Mouse (Mus musculus) intestine, embryonic 14.5 days (tissue): ENCODE data around the gene Gm11437. TPM values are rescaled to one million over a fixed set of nuclear protein-coding genes. Genes with fewer than 3 reads are reported as not detected.

Experiments
- ATAC-seq: fragments of 200-750 bp; cut with Nextera tagmentation; replicated peaks from 2 replicates; pipeline ENCODE4 v1.8.0; 2017; ENCODE audit warnings: low read depth, moderate number of reproducible peaks, moderate TSS enrichment, moderate library complexity; ENCODE audit not compliant: low FRiP score, low TSS enrichment
- DNase-seq: peaks from one replicate; pipeline ENCODE4 v3.0.0-alpha.2; 2018; ENCODE audit warnings: low spot score
- H3K27ac ChIP-seq: fragments of 300-500 bp; sonication (generic); 2 replicates; pipeline ENCODE4 v1.5.1; 2014; ENCODE audit warnings: low read depth, mild to moderate bottlenecking, control low read depth
- H3K27me3 ChIP-seq: fragments of 300-500 bp; sonication (generic); replicated peaks from 2 replicates; pipeline ENCODE4 v1.6.1; 2014; ENCODE audit warnings: low read length, control low read depth; ENCODE audit not compliant: control insufficient read depth, insufficient read depth
- H3K36me3 ChIP-seq: fragments of 300-500 bp; sonication (generic); 2 replicates; pipeline ENCODE4 v1.6.1; 2014; ENCODE audit warnings: low read length, control low read depth; ENCODE audit not compliant: control insufficient read depth, insufficient read depth
- H3K4me1 ChIP-seq: fragments of 300-500 bp; sonication (generic); replicated peaks from 2 replicates; pipeline ENCODE4 v1.6.1; 2014; ENCODE audit warnings: low read length, control low read depth, mixed read lengths; ENCODE audit not compliant: control insufficient read depth, insufficient read depth
- H3K4me2 ChIP-seq: fragments of 300-500 bp; sonication (generic); 2 replicates; pipeline ENCODE4 v1.6.1; 2014; ENCODE audit warnings: low read length
- H3K4me3 ChIP-seq: fragments of 300-500 bp; sonication (generic); 2 replicates; pipeline ENCODE4 v1.5.1; 2014; ENCODE audit warnings: low read depth, low read length, control low read depth, mixed read lengths
- H3K9ac ChIP-seq: fragments of 300-500 bp; sonication (generic); 2 replicates; pipeline ENCODE4 v1.6.1; 2014; ENCODE audit warnings: mild to moderate bottlenecking, low read length
- H3K9me3 ChIP-seq: fragments of 300-500 bp; sonication (generic); 2 replicates; pipeline ENCODE4 v1.6.1; 2016; ENCODE audit warnings: low read length, control low read depth; ENCODE audit not compliant: control insufficient read depth
- WGBS: fragments of 180-500 bp; shearing (Covaris S2); extraction: QIAGEN DNeasy Blood & Tissue Kit; methylation state at CpG from one replicate; pipeline ENCODE4 v1.1.7; 2014; 5-methylcytosine and 5-hydroxymethylcytosine counted together
- polyA plus RNA-seq: library from polyadenylated mRNA; unstranded; fragments of >200 nt; fragmentation: Nextera tagmentation; extraction: Ambion mirVana; gene quantifications from 2 replicates; pipeline ENCODE4 v1.2.1, GENCODE M21; 2014

The Gm11437 gene
- polyA plus RNA-seq, 1 experiment from 2014 or later = 0.15 TPM

- peak within 1 kb of the TSS; percentile 55 for H3K4me2 ChIP-seq
Measured at GRCm38 (mm10) chr11:84128943-84129798, 38.1 kb downstream of the Gm11437 start, which contains the start of the genes Tada2a and Acaca. TSS of gene Tada2a (minus strand) at chr11:84129600. TSS of gene Acaca (plus strand) at chr11:84129672.

GRCm38 (mm10) chr11:84127977-84128376 is 39.3 kb downstream of the Gm11437 start:
- ATAC-seq = no peak

More at GRCm38 (mm10) chr11:84128943-84129798, 38.1 kb downstream of the Gm11437 start, which contains the start of the genes Tada2a and Acaca:
- peak within 1 kb of the TSS; percentile 48 for H3K27ac ChIP-seq
- H3K9me3 ChIP-seq = no peaks in the 10 kb centered on the region
- no peaks in the 10 kb centered on the region for H3K4me1 ChIP-seq
- DNase-seq (peak; percentile 89), ATAC-seq (peak; percentile 91)
- peak within 1 kb of the TSS; percentile 81 for H3K9ac ChIP-seq
- H3K4me3 ChIP-seq = peak within 1 kb of the TSS; percentile 79
- no peaks in the 10 kb centered on the region for H3K27me3 ChIP-seq
- under 1% methylated on average over 66 of the region's 83 CpGs for WGBS
- peaks cover 25% of the 10 kb centered on the region for H3K36me3 ChIP-seq

DNA sequence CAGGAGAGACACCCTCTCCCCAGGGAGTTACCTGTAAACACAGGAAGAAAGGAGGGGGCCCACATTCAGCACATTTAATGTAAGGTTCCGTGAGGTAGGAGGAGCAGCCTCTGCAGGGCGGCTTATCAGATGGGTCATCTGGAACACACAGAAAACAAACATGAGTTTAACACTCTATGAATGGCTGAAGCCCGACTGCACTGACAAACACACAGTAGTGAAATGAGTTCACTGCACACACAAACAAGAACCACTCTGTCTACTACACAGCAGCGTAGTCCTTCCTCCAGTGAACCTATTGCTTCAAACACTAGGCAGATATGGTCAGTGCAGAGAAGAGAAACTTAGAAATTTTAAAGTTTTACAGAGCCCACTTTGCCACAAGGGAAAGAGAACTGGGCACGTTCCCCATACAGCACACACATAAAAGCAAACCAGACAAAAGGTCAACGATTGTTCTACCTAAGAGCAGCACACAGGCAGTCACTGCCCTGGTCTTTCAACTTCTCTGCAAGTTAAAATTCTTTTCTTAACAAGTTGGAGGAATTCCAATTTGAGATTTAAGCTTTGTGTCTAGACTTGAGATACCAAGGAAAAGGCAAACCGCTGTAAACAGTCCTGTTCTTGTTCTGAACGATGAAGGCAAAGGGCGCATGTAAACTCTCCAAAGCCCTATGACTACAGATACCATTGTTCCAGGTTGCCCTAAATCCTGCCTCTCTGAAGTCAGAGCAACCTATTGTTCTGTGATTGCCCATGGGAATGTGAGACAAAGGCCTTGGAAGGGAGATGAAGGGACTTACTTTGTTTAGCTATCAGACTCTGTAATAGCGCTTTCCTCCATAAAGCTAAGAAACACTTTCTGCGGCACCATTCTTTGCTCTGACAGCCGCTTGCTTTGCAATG is 46.0 kb downstream of the Gm11437 start:
- H3K4me3 ChIP-seq = no peak overlapping the region
- no peaks in the 10 kb centered on the region for H3K4me1 ChIP-seq
- no peak overlapping the region for H3K9ac ChIP-seq
- no peak overlapping the region for H3K4me2 ChIP-seq
- H3K27me3 ChIP-seq = no peaks in the 10 kb centered on the region
- H3K36me3 ChIP-seq = peaks cover 85% of the 10 kb centered on the region
- no peak overlapping the region for H3K27ac ChIP-seq
- 75% methylated on average over 12 of the region's 12 CpGs for WGBS
- DNase-seq (no peak), ATAC-seq (no peak)
- no peaks in the 10 kb centered on the region for H3K9me3 ChIP-seq

More at GRCm38 (mm10) chr11:84127977-84128376, 39.3 kb downstream of the Gm11437 start:
- 72% methylated on average over 4 of the region's 4 CpGs for WGBS
- H3K4me3 ChIP-seq = no peak overlapping the region
- no peak for DNase-seq
- peaks cover 35% of the 10 kb centered on the region for H3K36me3 ChIP-seq
- H3K9ac ChIP-seq = no peak overlapping the region
- H3K27me3 ChIP-seq = no peaks in the 10 kb centered on the region
- H3K4me2 ChIP-seq = no peak overlapping the region
- no peaks in the 10 kb centered on the region for H3K9me3 ChIP-seq
- no peaks in the 10 kb centered on the region for H3K4me1 ChIP-seq
- H3K27ac ChIP-seq = no peak overlapping the region

GRCm38 (mm10) chr11:84117431-84117830 is 49.8 kb downstream of the Gm11437 start:
- no peaks in the 10 kb centered on the region for H3K4me1 ChIP-seq
- ATAC-seq (no peak), DNase-seq (no peak)
- H3K4me3 ChIP-seq = no peak overlapping the region
- whole genome bisulfite sequencing = 84% methylated on average over 4 of the region's 4 CpGs
- no peaks in the 10 kb centered on the region for H3K27me3 ChIP-seq
- H3K9me3 ChIP-seq = no peaks in the 10 kb centered on the region
- no peak overlapping the region for H3K9ac ChIP-seq
- peaks cover 87% of the 10 kb centered on the region for H3K36me3 ChIP-seq
- H3K4me2 ChIP-seq = no peak overlapping the region
- no peak overlapping the region for H3K27ac ChIP-seq

DNA sequence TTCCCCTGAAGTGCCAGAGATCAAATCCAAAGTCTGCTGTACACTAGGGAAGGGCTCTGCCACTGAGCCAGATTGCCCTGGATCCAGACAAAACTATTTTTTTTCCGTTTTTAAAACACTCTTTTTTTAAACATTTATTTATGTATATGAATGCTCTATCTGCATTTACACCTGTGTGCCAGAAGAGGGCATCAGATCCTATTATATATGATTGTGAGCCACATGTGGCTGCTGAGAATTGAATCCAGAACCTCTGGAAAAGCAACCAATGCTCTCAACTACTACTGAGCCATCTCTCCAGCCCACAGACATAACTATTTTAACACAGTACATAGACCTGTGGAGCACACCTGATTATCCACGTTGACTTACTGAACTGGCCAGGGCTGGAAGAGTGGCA is 51.1 kb downstream of the Gm11437 start:
- Histone ChIP-seq H3K27me3 (no peaks in the 10 kb centered on the region), H3K9ac (no peak overlapping the region), H3K4me2 (no peak overlapping the region), H3K4me1 (no peaks in the 10 kb centered on the region), H3K4me3 (no peak overlapping the region), H3K9me3 (no peaks in the 10 kb centered on the region), H3K27ac (no peak overlapping the region), H3K36me3 (peaks cover 82% of the 10 kb centered on the region)
- ATAC-seq = no peak
- 65% methylated on average over 2 of the region's 2 CpGs for WGBS
- no peak for DNase-seq

GRCm38 (mm10) chr11:84115646-84116045 is 51.6 kb downstream of the Gm11437 start:
- DNase-seq = no peak
- no peak overlapping the region for H3K4me2 ChIP-seq
- H3K9me3 ChIP-seq = no peaks in the 10 kb centered on the region
- H3K27ac ChIP-seq = no peak overlapping the region
- H3K9ac ChIP-seq = no peak overlapping the region
- ATAC-seq = no peak
- H3K4me1 ChIP-seq = no peaks in the 10 kb centered on the region
- H3K36me3 ChIP-seq = peaks cover 76% of the 10 kb centered on the region
- no peak overlapping the region for H3K4me3 ChIP-seq
- no peaks in the 10 kb centered on the region for H3K27me3 ChIP-seq
- WGBS = 71% methylated on average over 9 of the region's 9 CpGs

GRCm38 (mm10) chr11:84113623-84114022 is 53.7 kb downstream of the Gm11437 start:
- 94% methylated on average over 5 of the region's 5 CpGs for WGBS
- no peak for DNase-seq
- peaks cover 72% of the 10 kb centered on the region for H3K36me3 ChIP-seq
- no peak overlapping the region for H3K9ac ChIP-seq
- H3K27ac ChIP-seq = no peak overlapping the region
- no peaks in the 10 kb centered on the region for H3K27me3 ChIP-seq
- ATAC-seq = no peak
- no peaks in the 10 kb centered on the region for H3K4me1 ChIP-seq
- no peaks in the 10 kb centered on the region for H3K9me3 ChIP-seq
- H3K4me3 ChIP-seq = no peak overlapping the region
- no peak overlapping the region for H3K4me2 ChIP-seq

DNA sequence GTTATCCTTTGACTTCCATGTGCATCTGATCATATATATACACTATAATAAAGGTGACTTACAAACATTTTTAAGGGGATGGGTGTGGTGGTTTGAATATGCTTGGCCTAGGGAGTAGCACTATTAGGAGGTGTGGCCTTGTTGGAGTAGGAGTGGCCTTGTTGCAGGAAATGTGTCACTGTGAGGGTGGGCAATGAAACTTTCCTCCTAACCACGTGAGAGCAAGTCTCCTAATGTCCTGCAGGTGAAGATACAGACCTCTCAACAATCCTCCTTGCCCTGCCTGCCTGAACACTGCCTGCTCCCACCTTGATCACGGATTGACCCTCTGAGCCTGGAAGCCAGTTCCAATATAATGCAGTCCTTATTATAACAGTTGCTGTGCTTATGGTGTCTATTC is 60.1 kb downstream of the Gm11437 start:
- no peaks in the 10 kb centered on the region for H3K9me3 ChIP-seq
- H3K4me2 ChIP-seq = no peak overlapping the region
- ATAC-seq (no peak), DNase-seq (no peak)
- no peak overlapping the region for H3K4me3 ChIP-seq
- H3K36me3 ChIP-seq = peaks cover 80% of the 10 kb centered on the region
- H3K4me1 ChIP-seq = no peaks in the 10 kb centered on the region
- 59% methylated on average over 2 of the region's 2 CpGs for WGBS
- no peaks in the 10 kb centered on the region for H3K27me3 ChIP-seq
- H3K9ac ChIP-seq = no peak overlapping the region
- no peak overlapping the region for H3K27ac ChIP-seq
